Mouse (Mus musculus) G1E-ER4 (cell line): ENCODE measurements around the gene Ufc1. TPM values are rescaled to one million over a fixed set of nuclear protein-coding genes. Genes with fewer than 3 reads are reported as not detected.

ENCODE experiments used
- GATA1 ChIP-seq: IDR thresholded peaks from one replicate; pipeline ENCODE4 v1.8.0; 2012; ENCODE audit warnings: low read length, inconsistent platforms
- polyA plus RNA-seq: library from polyadenylated mRNA; stranded (reverse); fragments of >175 nt; gene quantifications from 2 replicates; pipeline ENCODE4 v1.2.3, GENCODE M21; 2012

Gene Ufc1
- 51.5 and 62.9 TPM in 2 replicates for polyA plus RNA-seq

DNA sequence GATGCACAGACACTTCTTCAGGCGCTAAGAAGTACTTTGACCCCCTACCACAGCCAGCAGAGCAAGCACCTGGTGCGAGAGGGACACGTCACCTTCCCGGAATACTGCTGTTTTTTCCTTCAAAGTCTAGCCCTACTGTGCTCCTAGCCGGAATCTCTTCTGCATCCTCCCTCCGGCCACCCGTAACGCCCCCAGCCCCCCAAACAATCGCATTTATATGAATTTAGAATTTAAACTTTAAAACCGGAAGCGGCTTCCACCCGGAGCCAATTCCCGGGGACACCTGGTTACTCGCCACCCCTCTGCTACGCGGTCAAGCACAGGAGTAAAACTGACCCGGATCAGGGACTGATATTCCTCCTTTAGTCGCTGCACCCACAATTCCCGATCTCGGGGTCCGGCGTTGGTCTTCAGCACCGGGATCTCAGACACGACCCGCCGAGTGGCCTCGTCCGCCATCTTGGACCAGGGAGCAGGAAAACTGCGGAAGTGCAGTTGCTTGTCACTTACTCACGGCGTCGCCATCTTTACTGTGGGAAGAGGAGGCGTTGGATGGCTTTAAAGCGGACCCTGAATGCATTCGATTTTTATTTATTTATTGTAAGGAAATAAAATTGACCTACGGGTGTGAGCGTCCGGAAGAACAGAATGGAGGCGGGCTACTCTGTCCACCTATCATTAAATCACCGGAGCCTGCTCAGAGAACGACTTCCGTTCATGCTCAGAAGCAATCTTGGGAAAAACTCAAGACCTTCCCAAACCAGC is at the start of gene Ufc1:
TSS of gene Ufc1 (minus strand) at position 727 of the 765 bp plus-strand sequence.
- TF ChIP-seq GATA1, result no peak

DNA sequence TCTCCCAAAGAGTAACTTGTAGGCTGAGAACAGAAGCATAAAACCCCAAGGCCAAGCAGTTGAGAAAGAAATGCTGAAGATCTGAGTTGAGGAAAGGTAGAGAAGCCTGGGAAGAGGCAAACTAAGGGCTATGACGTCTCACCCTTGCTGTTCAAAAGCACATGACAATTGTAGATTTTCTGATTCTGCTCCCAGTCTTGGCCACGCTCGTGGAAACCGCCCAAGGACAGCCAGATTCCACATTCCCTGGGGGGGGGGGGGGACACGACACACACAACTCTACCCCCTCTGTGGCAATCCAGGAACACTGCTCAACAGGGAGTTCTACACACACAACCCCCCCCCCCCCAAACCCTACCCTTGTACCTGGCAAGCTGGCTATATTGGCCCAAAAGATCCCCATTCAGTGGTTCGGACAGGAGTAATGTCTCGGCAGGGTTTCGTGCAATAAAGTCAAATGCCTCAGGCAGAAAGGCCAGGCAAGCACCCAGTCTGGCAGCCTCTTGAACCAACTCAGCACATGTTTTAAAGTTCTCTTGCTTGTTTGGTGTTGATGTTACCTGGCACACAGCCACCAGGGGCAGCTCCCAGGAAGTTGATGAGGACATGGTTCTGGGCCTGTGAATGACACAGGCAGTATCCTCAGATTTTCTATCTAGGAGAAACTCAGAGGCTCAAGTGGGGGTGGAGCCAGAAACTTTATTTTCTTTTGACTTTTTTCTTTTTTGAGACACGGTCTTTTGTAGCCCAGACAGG is 49.3 kb upstream of the Ufc1 start:
- no peak for TF ChIP-seq GATA1

DNA sequence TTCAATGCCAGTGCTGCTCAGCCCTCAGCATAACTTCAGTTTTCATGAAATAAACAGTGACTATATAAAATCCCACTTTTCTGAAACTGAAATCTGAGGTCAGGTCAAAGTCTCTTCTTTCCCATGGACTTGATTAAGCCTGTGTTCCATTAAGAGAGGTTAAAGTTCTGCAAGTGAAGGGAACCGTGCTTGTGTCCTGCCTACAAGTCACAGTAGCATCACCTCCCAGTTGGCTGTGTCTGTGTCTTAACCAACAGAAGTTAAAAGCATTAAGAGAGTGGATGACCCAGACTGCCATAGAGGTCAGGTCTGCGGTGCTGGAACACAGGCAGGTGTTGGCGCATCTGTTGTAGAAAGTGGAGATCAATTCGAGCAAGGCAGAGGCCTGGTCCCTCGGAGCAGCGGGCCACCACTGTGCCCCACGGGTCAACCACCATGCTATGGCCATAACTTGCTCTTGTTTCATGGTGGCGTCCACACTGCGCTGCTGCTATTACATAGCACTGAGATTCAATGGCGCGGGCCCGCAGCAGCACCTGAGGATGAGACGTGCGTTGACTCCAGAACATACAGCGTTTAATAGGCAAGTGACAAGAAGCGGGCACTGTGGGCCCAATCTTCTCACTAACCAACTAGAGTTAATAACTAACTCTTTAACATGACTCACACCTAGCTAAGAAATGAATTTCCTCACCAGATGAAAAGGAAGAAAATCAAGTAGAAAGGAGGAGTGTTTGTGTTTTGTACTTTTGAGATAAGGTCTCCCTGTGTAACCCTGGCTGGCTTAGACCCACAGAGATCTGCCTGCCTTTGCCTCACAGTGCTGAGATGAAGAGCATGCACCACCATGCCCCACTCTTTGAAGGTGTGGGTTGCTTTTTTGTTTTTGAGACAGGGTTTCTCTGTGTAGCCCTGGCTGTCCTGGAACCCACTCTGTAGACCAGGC is 47.7 kb upstream of the Ufc1 start:
- TF ChIP-seq GATA1, result no peak

DNA sequence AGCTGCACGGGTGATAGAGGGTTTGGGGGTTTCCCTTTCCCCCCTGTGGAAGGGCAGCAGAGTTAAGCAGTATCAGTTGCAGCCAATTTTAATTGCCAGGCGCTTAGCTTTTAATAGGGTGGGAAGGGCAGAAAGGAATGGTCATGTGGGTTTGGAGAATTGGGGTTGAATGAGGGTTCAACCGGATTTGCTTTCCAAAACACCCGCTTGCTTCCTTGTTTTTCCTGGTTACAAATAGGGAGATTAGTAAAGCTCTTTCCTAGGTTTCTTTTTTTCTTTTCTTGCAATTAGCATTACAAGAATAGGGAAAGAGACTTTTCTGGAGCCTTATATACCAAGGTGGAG is 35.4 kb upstream of the Ufc1 start:
- TF ChIP-seq GATA1, result no peak

DNA sequence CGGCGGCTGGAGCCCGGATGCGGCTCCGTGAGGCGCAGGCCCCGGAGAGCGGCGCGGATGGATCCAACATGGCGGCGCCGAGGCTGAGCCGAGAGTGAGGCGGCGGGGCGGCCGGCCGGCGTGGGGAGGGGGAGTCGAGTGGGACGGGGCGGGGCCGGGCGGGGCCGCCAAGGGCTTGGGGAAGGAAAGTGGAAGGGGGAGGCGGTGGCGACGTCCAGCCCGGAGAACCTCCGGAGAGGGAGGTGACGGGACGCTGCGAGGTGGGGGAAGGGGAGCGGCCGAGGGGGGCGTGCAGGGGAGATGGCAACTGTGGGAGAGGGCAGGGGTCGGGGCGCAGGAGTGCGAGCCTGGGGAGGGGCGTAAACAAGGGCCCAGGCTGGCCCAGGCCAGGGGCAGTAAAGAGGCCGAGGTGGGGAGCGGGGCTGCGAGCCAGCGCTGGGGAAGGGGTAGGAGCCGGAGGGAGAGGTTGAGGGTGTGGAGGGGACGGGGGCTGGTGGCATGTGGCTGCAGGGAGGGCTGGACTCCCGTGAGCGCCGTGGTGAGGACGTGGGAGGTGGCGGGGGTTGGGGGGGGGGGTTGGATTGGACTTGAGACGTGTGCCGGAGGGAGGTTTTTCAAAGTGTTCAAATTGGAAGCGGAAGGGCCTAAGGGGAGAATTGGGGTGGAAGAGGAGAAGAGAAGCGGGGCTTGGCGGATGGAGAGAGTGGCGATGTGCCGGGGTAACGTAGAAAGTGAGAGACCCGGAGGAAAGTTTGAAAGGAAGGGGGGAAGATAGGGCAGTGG is 34.8 kb upstream of the Ufc1 start:
- TF ChIP-seq GATA1, result no peak

DNA sequence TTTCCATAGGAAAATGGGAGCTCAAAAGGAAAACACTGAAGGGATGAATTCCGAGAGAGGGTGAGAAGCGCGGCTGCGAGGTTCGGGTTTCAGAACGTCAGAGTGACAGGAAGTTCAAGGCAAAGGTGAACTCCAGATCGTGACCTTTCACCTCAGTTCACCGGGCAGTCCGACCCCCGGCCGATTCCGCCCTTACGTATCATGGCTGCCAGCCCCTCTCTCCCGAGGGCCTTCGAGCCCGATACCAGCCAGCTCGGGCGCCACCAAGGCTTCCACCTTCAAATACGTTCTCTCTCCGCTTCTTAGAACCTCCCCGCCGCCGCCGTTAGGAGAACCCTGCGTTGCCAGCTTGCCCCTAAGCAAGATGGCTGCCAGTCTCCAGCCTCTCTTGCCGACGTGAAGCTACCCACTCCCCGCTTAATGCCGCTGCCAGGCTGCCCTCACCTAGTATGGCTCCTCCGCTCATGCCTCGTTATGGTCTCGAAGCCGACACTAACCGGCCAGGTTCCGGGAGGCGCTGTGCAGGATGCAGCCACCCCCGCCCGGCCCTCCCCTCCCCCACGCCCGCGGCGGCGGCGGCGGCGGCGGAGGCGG is 34.1 kb upstream of the Ufc1 start, which contains the start of gene Dedd:
TSS of gene Dedd (plus strand) at position 307 of the 594 bp plus-strand sequence.
- TF ChIP-seq GATA1, result no peak

DNA sequence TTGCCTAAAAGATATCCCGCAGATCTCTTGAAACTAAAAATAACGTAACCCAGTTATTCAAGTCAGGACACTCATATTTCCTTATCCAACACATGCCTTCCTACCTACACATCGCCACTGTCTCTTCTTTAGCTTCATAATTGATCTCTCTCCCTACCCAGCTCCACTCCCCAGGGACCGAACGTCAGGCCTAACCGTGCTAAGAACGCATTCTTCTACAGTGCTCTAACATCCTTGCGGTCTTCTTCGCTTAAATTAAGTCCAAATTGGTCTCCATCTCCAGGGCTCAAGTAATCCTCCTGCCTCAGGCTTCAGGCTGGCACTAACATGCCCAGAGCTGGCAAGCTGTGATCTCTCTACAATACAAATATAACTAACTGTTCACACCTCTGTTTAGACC is 33.4 kb upstream of the Ufc1 start:
- TF ChIP-seq GATA1, result no peak

DNA sequence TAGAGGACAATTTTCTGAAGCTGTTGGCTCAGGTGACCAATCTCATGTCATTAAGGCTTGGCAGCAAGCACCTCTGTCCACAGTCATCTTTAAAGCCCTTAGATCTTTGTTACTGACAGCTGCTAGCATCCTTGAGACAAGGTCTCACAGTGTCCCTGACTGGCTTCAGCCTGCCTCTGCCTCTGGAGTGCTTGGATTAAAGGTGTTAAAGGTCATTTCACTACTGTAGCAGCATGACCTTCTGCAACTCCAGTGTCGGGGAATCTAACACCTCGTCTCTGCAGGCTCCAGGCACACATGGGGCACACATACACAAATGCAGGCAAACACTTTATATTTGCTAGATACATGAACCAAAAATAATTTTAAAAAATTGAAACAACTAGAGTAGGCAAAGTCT is 30.7 kb upstream of the Ufc1 start:
- TF ChIP-seq GATA1, result no peak

DNA sequence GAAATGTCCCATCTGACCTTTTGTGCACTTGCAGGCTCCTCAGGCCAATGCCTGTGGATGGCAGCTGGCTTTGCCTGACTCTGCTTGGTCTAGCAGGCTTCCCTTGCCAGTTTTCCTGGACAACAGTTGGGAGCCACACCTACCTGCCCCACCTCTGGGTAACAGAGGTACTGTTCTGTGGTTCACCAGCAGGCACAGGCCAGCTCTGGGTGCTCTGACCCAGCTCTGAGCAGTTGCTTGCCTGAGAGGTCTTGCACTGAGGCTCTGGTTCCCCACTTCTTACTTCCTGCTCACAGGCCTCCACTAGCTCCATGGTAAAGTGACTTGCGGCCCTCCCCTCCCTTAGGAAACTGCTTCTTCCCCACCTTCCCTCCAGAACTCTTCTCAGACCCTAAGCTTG is 27.2 kb upstream of the Ufc1 start:
- TF ChIP-seq GATA1, result no peak

DNA sequence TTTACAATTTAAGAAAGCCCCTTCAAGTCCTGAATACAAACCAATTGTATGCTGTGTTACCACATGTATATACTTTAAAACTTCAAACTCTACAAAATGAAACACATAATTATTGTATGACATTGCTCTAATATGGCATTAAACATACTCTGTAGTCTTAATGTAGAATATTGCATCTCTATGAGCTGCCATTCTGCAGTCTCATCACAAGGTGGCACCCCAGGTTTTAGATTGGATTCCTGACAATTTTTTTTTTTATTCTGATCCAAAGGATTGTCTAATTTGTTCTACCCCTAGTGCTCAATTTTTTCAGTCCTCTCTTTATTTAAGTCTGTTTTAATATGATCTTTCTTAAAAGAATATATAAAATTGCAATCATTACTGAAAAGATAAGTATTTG is 26.6 kb upstream of the Ufc1 start:
- no peak for TF ChIP-seq GATA1

DNA sequence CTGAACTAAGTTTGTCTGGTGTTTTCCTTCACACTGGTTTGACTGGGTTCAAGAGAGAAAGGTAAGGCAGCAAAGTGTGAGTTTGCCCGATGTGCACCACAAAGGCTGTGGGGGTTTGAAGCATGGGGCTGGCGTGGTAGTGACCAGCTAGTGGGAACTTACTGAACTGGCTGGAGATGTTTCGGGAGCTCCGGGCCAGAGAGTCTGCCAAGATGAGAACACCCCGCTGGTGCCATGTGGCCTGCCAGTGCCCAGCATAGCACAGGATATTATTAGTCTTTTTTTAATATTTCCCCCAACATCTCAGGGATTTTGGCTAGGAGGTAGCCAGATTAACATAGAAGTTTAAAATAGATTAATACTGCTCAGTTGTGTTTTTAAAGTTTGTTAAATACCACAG is 25.3 kb upstream of the Ufc1 start:
- no peak for TF ChIP-seq GATA1

DNA sequence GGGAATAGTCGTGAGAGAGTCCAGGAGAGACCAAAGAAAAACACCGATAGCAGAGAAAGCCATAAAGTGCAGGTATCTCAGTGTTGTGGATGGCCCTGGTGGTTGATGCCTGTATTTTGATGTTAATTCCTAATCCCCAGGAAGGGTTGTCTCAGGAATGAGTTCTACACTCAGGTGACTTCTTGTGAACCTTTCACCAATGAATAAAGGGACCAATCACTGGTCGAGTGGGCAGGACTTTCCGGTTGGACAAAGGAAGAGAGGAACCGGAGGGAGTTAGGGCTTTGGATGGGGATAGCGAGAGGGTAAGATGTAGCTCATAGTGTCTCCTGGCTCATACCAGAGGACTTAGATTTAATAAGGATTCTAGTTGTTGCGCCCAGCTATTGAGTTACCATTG is 24.9 kb upstream of the Ufc1 start:
- no peak for TF ChIP-seq GATA1

DNA sequence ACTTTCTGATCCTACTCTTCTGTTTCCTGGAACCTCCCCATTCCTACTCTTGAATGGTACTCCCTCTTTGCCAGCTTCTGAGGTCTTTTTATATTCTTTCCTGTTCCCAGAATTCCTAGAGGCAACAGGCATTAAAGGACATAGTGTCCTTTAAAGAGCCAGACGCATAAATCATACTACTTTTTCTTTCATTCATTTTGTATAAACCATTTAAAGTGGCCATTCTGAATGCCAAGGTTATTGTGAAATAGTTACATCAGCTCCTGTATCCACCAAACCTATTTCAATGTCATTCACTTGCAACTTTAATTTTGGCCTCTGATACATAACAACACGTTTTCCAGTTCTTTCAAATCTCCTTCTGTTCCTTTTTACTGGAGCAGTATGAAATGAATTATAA is 14.5 kb upstream of the Ufc1 start:
- TF ChIP-seq GATA1, result no peak

DNA sequence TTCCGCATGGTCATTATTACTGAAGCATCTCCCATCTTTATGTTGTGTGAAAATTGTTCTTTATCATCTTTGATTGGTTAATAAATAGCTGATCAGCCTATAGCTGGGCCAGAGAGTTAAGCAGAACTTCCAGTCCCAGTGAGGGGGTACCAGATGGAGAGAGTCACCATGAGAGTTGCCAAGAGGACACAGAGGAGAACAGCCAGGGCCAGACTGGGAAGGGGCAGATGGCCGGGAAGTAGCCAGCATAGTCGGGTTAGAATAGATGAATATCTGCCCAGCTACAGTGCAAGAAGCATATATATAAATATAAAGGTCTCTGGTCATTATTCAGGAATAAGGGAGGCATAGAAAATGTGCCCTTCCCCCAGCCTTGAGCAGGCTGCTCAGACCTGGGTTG is 3.4 kb upstream of the Ufc1 start:
- no peak for TF ChIP-seq GATA1

DNA sequence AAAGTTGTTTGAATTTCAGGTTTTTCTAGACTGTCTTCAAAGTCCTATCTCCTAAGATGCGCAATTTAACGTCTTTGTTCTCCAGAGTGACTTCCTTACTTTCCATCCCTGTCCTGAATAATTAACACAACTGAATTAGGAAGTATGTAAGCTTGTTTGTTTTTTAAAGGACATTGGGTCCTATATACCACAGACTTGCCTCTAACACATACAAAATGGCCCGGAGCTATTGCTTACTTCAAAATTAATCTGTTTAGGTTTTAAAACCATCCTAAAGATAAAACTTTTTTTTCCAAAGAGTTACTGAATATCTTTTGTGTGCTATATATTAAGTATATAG is 209 bp upstream of the Ufc1 start:
- TF ChIP-seq GATA1, result no peak
